Mouse (Mus musculus) hematopoietic stem cell, adult 5-6 weeks (primary cell): ENCODE measurements around the gene Ap2s1. TPM values are rescaled to one million over a fixed set of nuclear protein-coding genes. Genes with fewer than 3 reads are reported as not detected.

Experiments used
- ATAC-seq, 2 experiments: fragments of 125-278 bp in 1 of 2; replicated peaks in 1 of 2; 2 replicates each; pipeline ENCODE4 v1.8.0; 2016 to 2017; ENCODE audit warnings: inconsistent platforms in 2 of 2, mild to moderate bottlenecking in 2 of 2, moderate number of reproducible peaks in 2 of 2, low read depth in 1 of 2, moderate TSS enrichment in 1 of 2; ENCODE audit not compliant: low FRiP score in 2 of 2, poor library complexity in 2 of 2, severe bottlenecking in 2 of 2, insufficient read depth in 1 of 2, low TSS enrichment in 1 of 2
- total RNA-seq: library from RNA; stranded (forward); fragments of 172-1452, 232-1000 nt; gene quantifications from 2 replicates; pipeline ENCODE4 v1.2.3, GENCODE M21; 2017

The Ap2s1 gene
- total RNA-seq, 1 experiment from 2014 or later = 43.2 TPM

- peak in 1 of 2 experiments; percentile 4; a peak in 1 of 4 replicates for ATAC-seq
Observed at GRCm38 (mm10) chr7:16781816-16782554, 43.8 kb downstream of the Ap2s1 start.

- ATAC-seq = peak; percentile 9 to 29; a peak in 2 of 4 replicates
Observed at GRCm38 (mm10) chr7:16782555-16783125, 44.4 kb downstream of the Ap2s1 start.

- ATAC-seq = peak; percentile 12 to 13; a peak in 2 of 4 replicates
Observed at GRCm38 (mm10) chr7:16783224-16783688, 45.0 kb downstream of the Ap2s1 start.

- ATAC-seq = no peak
Observed at GRCm38 (mm10) chr7:16783758-16784415, 45.7 kb downstream of the Ap2s1 start.

- ATAC-seq = no peak
Observed at GRCm38 (mm10) chr7:16784498-16784976, 46.3 kb downstream of the Ap2s1 start.

- ATAC-seq = no peak
Observed at GRCm38 (mm10) chr7:16785541-16786083, 47.4 kb downstream of the Ap2s1 start.

- no peak for ATAC-seq
Observed at GRCm38 (mm10) chr7:16792316-16792715, 54.1 kb downstream of the Ap2s1 start.

GRCm38 (mm10) chr7:16793010-16793725 lies 55.0 kb downstream of the Ap2s1 start:
- ATAC-seq = no peak

GRCm38 (mm10) chr7:16794886-16795285 lies 56.7 kb downstream of the Ap2s1 start:
- ATAC-seq = no peak

Other genes starting within 250 kb of the Ap2s1 start
- 16.3 and 16.8 TPM in 2 replicates for gene Arhgap35, start 123.4 kb upstream of the Ap2s1 start, total RNA-seq
- not detected in 2 replicates for gene Ceacam15, start 62.7 kb upstream of the Ap2s1 start, total RNA-seq
- gene Ceacam9, start 16.5 kb upstream of the Ap2s1 start, total RNA-seq = not detected in 2 replicates
- gene Slc1a5, start 42.9 kb downstream of the Ap2s1 start, total RNA-seq = 41.8 and 49.6 TPM in 2 replicates
- 50.9 and 54.5 TPM in 2 replicates for gene Strn4, start 77.5 kb downstream of the Ap2s1 start, total RNA-seq
- gene Fkrp, start 78.3 kb downstream of the Ap2s1 start, total RNA-seq = 8.7 and 15.6 TPM in 2 replicates
- 22.3 and 30.6 TPM in 2 replicates for gene Prkd2, start 104.5 kb downstream of the Ap2s1 start, total RNA-seq
- gene Dact3, start 136.9 kb downstream of the Ap2s1 start, total RNA-seq = 0.99 TPM in 1 of 2 replicates, not detected in the other
- gene Gng8, start 153.4 kb downstream of the Ap2s1 start, total RNA-seq = 0.25 TPM in 1 of 2 replicates, not detected in the other
- 1.3 and 3.7 TPM in 2 replicates for gene Ptgir, start 168.1 kb downstream of the Ap2s1 start, total RNA-seq
- 391 and 520 TPM in 2 replicates for gene Calm3, start 185.7 kb downstream of the Ap2s1 start, total RNA-seq
- gene Pnmal2, start 206.3 kb downstream of the Ap2s1 start, total RNA-seq = 0.25 TPM in 1 of 2 replicates, not detected in the other
- not detected in 2 replicates for gene Pnmal1, start 221.3 kb downstream of the Ap2s1 start, total RNA-seq
- 0.99 and 1.6 TPM in 2 replicates for gene Gm42372, start 244.7 kb downstream of the Ap2s1 start, total RNA-seq